In the genomic region with DNA sequence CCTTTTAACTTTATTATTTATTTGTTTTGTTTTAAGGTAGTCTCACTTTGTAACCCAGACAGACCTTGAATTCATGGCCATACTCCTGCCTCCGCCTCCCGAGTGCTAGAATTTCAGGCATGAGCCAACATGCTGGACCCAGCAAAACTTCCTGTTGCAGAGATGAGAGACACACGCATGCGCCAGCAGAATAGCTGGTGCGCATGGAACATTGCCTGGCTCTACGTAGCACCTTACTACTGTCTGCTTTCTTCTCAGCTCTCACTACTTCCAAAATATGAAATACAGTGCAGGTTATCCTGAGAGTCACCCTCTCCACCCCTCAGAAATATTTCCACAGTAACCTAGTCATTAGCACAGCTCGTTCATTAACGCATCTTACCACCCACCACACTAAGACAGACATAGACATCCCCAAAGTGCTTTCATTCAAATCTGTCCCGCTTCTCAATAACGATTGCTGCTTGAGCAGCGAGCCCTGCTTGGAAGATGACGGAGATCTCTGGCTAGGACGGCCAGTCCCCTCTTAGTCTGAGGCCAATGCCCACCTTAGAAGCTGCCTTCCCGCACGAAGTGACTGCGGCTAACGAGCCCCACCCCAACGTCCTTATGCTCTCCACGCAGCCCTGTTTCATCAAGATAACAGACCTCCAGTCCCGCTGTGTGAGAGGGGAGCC, we compare ENCODE assay signal across 8 mouse cellular contexts.
DNase-seq lines count a peak whose midpoint lies in the region; ATAC-seq lines count a peak whose summit lies in the region.

No protein-coding gene starts in this region.

- peaks cover 9% of the 10 kb centered on the region for H3K4me1 ChIP-seq in heart, embryonic 13.5 days
- peaks cover 24% of the 10 kb centered on the region for H3K4me1 ChIP-seq in kidney, embryonic 16.5 days (ENCODE audit: insufficient read depth, low read length)

- peak overlapping the region; percentile 82 for H3K4me2 ChIP-seq in heart, embryonic 13.5 days
- H3K4me2 ChIP-seq in kidney, embryonic 16.5 days (replicated peaks; ENCODE audit: low read depth, low read length): peak overlapping the region; percentile 90

- ATAC-seq in heart, embryonic 13.5 days (ENCODE audit: extremely low read depth, insufficient number of reproducible peaks, low FRiP score, low TSS enrichment): no peak
- ATAC-seq in kidney, embryonic 16.5 days (ENCODE audit: low FRiP score, low TSS enrichment): peak; percentile 16

- 0 out of 2 replicates have a peak, but pooled peaks cover 3% of the 10 kb centered on the region for H3K9me3 ChIP-seq in heart, embryonic 13.5 days
- 0 out of 2 replicates have a peak, but pooled peaks cover 2% of the 10 kb centered on the region for H3K9me3 ChIP-seq in kidney, embryonic 16.5 days (ENCODE audit: low read length)

- no peaks in the 10 kb centered on the region for H3K27me3 ChIP-seq in heart, embryonic 13.5 days (replicated peaks)
- H3K27me3 ChIP-seq in kidney, embryonic 16.5 days (ENCODE audit: insufficient read depth, low read length): no peaks in the 10 kb centered on the region

- 27% methylated on average over 20 of the region's 20 CpGs for WGBS in heart, embryonic 13.5 days
- 21% methylated on average over 20 of the region's 20 CpGs for WGBS in kidney, embryonic 16.5 days

- peak overlapping the region; percentile 88 for H3K9ac ChIP-seq in heart, embryonic 13.5 days
- peak overlapping the region; percentile 85 for H3K9ac ChIP-seq in kidney, embryonic 16.5 days (replicated peaks; ENCODE audit: low read length)

- H3K36me3 ChIP-seq in heart, embryonic 13.5 days: no peaks in the 10 kb centered on the region
- H3K36me3 ChIP-seq in kidney, embryonic 16.5 days (ENCODE audit: insufficient read depth, low read length): no peaks in the 10 kb centered on the region

- DNase-seq in thymus, postnatal 14 days: peak; percentile 19
- DNase-seq in thymus, postnatal 36 days: no peak
- peak; percentile 77 for DNase-seq in cerebellum, adult 9-10 months
- peak; percentile 52 to 72 for DNase-seq in lung, adult 18-20 months
- peak; percentile 50 for DNase-seq in right cerebral cortex, postnatal 14 days
- no peak for DNase-seq in c-Kit-positive CD71-positive TER-119-positive erythroid progenitor cells, embryonic 14.5 days (ENCODE audit: low spot score)

- H3K4me3 ChIP-seq in heart, embryonic 13.5 days: peak overlapping the region; percentile 71
- H3K4me3 ChIP-seq in kidney, embryonic 16.5 days (ENCODE audit: low read length): peak overlapping the region; percentile 68

- H3K27ac ChIP-seq in heart, embryonic 13.5 days (replicated peaks): peak overlapping the region; percentile 74
- H3K27ac ChIP-seq in kidney, embryonic 16.5 days (ENCODE audit: low read length): peak overlapping the region; percentile 95

Comparison
In these comparisons a context has a peak if more than half of its experiments do, and no peak if none do; other contexts are left out.
1. DNase-seq: peak in thymus, postnatal 14 days (single experiment), cerebellum, adult 9-10 months (single experiment), lung, adult 18-20 months (2 of 2) and right cerebral cortex, postnatal 14 days (single experiment); none in thymus, postnatal 36 days (0 of 2) and c-Kit-positive CD71-positive TER-119-positive erythroid progenitor cells, embryonic 14.5 days (single experiment).